Mouse (Mus musculus): Measurements from ENCODE around the gene Ociad1.
A peak's percentile ranks its signal among the peaks of the same experiment; 100 is the strongest.

Gene Ociad1

DNA sequence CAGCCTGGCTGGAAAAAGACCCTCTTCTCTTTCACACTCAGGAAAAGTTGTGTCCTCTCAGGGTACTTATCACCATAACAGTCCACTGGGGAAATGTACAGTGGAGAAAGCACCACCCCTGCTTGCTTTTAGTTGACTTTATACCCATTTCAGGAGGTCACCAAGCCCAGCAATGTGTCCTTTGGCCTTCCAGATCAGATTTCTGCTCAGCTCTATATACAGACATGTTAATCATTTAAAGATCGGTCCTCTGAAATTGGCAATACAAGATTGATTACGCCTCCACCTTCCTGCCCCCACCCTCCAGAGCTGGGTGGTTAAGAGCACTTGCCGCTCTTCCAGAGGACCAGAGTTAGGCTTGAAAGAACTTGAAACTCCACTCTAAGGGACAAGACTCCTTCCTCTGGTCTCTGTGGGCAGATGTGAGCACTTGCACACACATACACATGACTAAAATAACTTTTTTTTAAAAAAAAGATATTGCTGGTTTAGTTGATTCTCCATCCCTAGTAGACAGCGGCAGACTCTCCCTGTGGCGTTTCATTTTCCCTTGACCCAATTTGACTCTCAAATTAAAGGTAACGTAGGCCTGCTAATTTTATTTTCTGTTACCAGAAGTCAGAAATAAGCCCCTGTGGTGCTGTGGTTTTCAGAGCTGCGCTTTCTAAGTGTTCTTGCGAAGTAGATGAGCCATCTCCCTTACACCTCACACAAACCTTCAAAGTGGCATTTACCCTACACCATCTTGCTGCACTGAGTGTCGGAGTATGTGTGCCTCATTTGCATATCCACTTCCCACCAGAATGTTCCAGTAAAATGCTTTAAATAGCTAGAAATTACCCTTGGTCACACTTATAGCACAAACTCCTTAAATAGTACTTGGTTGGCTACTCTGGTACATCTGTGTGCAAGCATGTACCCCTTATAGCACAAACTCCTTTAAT is 47.5 kb downstream of the Ociad1 start:
- DNase-seq (ENCODE audit: low spot score) = no peak

DNA sequence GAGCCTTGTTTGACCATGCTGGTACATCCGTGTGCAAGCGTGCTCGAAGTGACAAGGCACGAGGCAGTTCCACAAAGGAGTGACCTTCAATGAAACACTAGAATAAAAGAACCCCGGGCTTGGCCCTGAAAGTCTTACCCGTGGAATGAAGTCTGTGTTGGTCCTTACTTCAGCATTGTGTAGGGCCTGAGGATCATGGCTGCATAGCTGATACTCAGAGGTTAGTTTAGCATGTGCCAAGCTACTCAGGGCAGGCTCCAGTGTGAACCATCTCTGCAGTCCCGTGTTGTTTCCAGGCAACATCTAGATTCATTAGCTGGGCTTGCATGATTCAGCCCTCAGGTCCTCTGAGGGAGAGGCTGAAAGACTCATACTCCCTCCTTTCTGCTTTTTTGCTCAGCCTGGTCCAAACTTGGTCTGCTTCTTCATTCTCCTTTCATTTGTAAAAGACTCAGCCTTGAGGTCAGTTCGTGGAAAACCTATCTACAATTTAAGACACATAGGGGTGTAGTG is 48.2 kb downstream of the Ociad1 start, which contains the start of gene Ociad2:
Gene Ociad2, minus strand, starts transcription at position 306 of the 513 bp plus-strand sequence.
- DNase-seq (ENCODE audit: low spot score) = no peak

DNA sequence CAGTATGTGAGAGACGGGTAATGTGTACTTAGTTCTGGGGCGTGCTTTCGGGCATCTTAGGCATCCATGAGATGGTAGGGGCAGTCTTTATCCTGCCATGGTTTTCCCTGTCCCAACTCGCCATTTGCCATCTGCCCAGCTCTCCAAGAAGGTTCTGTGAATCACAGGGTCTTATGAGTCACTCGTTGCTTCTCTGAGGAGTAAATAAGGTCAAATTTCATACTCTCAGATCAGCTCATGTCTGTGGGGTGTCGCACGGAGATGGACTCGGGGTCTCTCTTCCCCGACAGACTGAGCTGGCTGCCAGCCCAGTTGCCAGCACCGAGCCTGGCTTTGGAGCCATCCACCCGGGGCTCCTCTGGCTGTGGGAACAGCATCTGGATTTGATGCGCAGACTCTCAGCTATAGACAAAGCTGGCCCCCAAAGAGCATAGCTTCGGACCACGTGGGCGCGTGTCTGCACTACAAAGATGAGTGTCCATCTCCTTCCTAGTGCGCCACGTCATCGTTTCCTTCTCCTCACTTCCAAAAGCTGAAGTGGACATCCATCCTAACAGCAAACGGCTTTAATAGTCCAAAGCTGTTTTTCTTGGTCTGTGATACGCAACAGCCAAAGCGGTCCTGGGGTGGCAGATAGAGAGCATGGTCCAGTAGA is 50.2 kb downstream of the Ociad1 start:
- DNase-seq (ENCODE audit: low spot score) = no peak

DNA sequence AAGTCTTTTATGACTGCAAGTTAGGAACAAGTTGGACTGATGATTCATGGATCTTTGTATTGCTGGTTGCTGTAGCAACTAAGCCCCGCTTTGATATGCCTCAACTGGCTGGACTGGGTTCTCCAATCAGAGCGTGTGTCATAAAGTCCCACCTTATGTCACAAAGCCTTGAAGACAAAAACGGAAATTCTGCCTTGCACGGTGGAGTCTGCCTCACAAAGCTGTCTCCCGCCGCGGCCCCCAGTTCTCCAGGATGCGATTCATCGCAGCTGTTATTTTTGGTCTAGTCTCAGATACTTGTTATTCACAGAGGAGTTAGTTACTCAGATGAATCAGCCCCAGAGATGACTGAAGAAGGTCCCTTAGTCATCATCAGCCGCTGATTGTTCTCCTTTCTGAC is 51.7 kb downstream of the Ociad1 start:
- DNase-seq (ENCODE audit: low spot score) = peak; percentile 67

DNA sequence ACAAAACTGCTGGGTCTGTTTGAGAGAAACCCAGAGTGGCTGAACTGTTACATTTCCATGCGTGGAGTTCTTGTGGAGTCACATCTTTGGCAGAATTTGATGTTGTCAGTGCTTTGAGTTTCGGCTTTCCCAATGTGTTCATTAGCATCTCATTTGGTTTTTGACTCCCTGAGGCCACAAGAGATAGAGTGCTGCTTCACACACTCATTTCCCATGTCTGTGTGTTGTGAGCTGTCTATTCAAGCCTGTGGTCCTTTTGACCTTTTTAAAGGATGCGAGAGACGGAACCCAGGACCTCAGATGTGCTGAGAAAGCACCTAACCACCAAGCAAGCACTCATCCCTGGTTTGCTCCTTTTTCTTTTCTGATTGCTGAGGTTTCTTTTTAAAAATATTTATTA is 52.7 kb downstream of the Ociad1 start:
- no peak for DNase-seq (ENCODE audit: low spot score)

DNA sequence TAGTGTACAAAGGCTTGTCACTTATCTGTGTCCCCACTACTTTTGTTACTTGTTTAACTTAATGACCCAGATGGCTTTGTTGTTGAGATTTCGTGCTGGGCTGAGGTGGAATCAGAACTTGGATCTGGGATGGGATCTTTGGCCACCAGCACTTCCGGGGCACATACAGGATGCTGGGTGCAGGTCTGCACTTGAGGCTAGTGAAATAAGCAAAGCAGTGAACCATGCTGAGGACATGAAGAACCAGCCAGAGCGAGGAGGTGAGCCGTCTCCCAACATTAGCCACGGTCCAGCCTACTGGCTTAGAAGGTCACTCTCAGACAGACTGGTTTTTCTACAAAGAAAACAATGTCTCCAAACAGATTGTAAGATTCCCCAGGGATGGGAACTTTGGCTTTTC is 56.9 kb downstream of the Ociad1 start:
- DNase-seq (ENCODE audit: low spot score) = no peak

DNA sequence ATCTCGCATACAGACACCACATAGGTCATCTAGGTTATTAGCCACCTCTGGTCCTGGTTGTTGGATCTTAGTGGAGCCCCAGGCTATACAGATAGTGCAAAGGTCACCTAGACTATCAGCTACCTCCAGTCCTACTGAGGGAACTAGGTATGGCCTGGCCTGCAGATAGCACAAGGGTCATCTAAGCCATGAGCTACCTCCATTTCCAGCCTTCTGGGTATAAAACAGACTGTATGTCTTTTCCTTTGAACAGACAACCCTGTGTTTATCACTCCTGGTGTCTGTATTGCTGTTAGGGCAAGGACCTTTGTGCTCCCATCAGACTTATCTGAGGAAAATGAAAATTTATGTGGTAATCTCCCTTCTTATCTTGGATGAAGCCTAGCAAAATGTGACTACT is 59.2 kb downstream of the Ociad1 start:
- no peak for DNase-seq (ENCODE audit: low spot score)

DNA sequence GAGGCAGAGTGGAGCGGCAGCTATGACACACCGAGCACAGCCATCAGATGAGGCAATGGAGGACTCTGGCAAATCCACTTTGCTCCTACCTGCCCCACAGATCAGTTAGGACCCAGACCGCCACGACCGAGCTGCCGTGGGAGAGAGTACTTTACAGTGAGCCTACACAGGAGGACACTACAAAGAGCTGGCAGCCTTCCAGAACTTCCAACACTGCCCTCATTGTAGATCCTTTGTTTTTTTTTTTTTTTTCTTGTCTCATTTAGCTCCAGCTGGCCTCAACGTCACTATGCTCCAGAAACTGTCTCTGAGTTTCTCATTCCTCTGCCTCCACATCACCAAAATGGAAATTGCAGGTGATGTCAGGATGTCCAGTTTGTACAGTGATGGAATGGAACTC is 60.9 kb downstream of the Ociad1 start:
- DNase-seq (ENCODE audit: low spot score) = no peak

DNA sequence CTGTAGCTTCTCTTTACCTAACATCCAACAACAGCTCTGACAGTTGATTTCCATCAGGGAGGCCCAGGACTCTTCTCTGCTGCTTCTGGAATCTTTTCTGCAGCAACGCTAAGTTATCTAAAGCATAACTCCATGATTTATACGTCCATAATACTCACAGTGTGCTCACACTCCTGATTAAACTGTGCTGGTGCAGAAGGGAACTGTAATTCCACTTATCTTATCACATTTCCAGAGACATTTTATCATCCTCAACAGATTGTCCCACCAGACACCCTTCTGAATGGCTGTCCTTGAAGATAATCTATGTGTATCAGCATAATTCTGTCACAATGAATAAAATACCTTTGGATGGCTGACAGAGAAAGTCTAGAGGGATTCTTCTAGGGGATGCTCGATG is 61.4 kb downstream of the Ociad1 start:
- no peak for DNase-seq (ENCODE audit: low spot score)

DNA sequence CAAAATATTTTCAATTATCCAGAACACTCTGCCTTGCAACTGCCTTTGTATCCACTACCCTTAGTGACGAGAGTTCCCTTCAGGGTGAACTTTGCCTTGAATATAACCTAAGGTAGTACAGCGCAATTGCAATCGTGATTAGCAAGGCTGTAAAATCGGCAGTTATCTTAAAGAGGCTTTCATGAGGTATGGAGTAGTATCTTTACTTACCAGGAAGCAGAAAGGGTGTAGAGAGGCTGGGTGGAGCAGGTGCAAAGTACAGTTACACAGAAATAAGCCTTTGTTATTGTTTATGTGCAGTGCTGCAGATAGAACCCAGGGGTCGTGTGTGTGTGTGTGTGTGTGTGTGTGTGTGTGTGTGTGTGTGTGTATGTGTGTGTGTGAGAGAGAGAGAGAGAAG is 62.8 kb downstream of the Ociad1 start:
- DNase-seq (ENCODE audit: low spot score) = no peak

DNA sequence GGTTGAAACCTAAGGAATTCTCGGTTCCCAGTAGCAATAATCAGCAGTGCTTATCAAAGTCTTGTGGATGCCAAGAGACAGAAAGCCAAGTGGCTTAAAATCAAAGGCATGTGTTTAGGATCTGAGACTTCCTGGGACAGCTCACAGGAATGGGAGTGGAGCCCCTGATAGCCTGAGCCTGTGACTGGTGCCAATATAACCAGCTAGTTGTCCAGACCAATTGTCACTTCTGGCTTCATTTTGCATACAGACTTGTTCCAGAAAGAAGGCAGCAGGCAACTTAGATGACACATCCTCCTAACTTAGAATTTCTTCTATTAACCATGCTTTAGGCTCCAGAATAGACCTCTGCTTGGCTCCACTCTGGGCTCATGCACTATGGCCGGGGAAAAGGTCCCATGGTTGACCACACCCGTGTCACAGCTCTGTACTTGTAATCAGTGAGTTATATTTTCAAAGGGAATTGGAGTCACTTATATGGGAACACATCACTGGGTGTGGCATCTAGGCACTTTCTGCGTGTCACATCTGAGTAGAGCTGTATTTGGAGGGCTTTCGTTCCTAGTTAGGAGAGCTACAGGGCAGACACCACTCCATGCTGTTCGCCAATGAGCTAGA is 66.7 kb downstream of the Ociad1 start:
- DNase-seq (ENCODE audit: low spot score) = no peak

DNA sequence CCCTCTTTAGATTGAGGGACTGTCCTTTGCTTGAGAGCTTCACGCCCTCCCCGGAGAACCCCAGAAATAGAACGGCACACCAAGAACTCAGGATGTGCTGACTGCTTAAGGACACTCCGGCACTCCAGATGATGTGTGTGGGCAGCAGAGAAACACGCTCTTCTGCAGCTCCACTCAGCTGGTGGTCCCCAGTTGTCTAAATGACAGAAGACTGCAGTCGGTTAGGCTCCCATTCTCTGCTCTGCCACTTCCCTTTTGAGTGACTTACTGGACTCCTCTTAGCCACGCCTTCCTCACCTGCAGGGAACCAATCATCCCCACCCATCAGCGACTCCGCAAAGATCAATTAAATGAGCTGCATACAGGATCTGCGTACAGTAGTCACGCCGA is 67.2 kb downstream of the Ociad1 start:
- no peak for DNase-seq (ENCODE audit: low spot score)

DNA sequence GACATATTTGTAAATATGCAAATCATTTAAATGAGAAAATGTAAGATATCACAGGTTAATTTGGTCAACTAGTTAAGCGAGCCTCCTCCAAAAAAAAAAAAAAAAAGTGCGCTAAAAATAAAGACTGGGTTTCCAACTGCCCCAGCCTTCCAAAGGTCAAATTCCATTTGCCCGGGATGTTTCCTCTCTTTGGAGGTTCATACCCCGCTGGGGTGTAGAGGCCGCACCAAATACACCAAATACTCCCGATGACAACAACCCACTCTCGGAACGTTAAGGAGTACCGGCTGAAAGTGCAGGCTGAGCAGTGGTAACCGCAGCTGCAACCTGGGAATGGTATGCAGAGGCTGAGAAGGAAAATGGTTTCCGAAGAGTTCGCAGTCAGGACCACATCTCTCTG is 67.7 kb downstream of the Ociad1 start:
- DNase-seq (ENCODE audit: low spot score) = no peak

DNA sequence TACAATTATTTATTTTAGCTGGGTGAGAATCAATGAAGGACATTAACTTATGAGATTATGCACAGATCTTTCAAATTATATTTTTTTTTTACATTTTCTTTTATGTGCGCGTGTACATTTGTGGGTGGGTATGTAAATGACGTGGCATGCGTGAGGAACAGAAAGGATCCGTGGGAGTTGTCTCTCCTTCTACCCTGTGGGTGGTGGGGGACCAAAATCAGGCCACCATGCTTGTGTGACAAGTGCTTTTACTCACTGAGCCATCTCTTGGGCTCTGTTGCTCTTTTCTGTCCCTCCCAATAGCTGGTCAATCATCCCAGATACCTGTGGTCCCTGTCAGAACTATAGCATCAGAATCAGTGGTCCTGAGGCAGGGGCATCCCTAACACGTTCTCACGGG is 69.8 kb downstream of the Ociad1 start:
- no peak for DNase-seq (ENCODE audit: low spot score)

DNA sequence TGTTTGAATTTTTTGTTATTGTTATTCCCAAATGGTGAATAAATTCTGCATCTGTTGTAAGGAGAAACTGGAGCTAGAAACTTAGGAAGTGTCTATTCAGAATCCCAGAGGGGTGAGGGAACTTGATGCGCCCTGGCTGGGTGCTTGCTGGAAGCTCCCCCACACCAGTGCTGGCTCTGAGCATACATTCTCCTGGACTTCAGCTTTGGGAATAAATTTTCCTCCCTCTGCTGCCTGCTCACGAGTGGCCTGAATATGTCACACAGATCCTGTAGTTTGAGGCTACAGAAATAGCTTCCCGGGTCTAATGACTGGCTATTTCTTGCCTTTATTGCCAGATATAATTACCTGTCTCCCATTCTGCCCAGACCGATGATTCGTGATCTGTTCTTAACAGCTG is 70.2 kb downstream of the Ociad1 start:
- no peak for DNase-seq (ENCODE audit: low spot score)
